ENCODE assay signal across 9 mouse cellular contexts in genomic region chr10:14332688-14333117, GRCm38 (mm10).
DNase-seq lines count a peak whose midpoint lies in the region; ATAC-seq lines count a peak whose summit lies in the region.
"Had no signal": no experiment of that assay in that cellular context is flagged by ENCODE, and none has a peak within 500 bp of the region (broad histone marks: within the 10 kb centered on the region; RNA-seq: fewer than 3 reads in every experiment).

No protein-coding gene starts in this region.

- WGBS in forebrain, embryonic 16.5 days = 44% methylated on average over 4 of the region's 4 CpGs
- WGBS in intestine, embryonic 16.5 days = 40% methylated on average over 4 of the region's 4 CpGs

- no peak overlapping the region for H3K4me2 ChIP-seq in forebrain, embryonic 16.5 days (ENCODE audit: low read length)
- H3K4me2 ChIP-seq in intestine, embryonic 16.5 days (ENCODE audit: low read depth, low read length) = no peak overlapping the region

- H3K9me3 ChIP-seq in forebrain, embryonic 16.5 days (ENCODE audit: control insufficient read depth, low read length) = no peaks in the 10 kb centered on the region
- no peaks in the 10 kb centered on the region for H3K9me3 ChIP-seq in intestine, embryonic 16.5 days (ENCODE audit: control insufficient read depth, low read length)

- H3K4me3 ChIP-seq in forebrain, embryonic 16.5 days (replicated peaks; ENCODE audit: low read length) = no peak overlapping the region
- no peak overlapping the region for H3K4me3 ChIP-seq in intestine, embryonic 16.5 days (ENCODE audit: low read length)

- ATAC-seq in forebrain, embryonic 16.5 days = peak; percentile 87
- ATAC-seq in intestine, embryonic 16.5 days = no peak

- DNase-seq in 3134 (ENCODE audit: extremely low read depth, insufficient read length, low spot score) (peak; percentile 66), MN1 (ENCODE audit: low spot score) (peak; percentile 51)
- peak; percentile 63 for DNase-seq in layer of hippocampus, adult 9-11 months
- peak; percentile 35 for DNase-seq in retina, postnatal 1 day
- no peak for DNase-seq in adrenal gland, postnatal 10 days
- no peak for DNase-seq in spleen, postnatal 36 days (ENCODE audit: low spot score in 2 of 2)

- peak overlapping the region; percentile 47; the same call in 1 of the 2 replicates for H3K27ac ChIP-seq in forebrain, embryonic 16.5 days (ENCODE audit: low read length)
- no peak overlapping the region for H3K27ac ChIP-seq in intestine, embryonic 16.5 days (ENCODE audit: low read length)
- H3K27ac ChIP-seq: liver, embryonic 14.5 days had no signal

- H3K27me3 ChIP-seq in forebrain, embryonic 16.5 days (replicated peaks; ENCODE audit: control insufficient read depth, insufficient read depth, low read length) = no peaks in the 10 kb centered on the region
- no peaks in the 10 kb centered on the region for H3K27me3 ChIP-seq in intestine, embryonic 16.5 days (replicated peaks; ENCODE audit: control insufficient read depth, insufficient read depth, low read length)

- H3K36me3 ChIP-seq in forebrain, embryonic 16.5 days (ENCODE audit: control insufficient read depth, insufficient read depth) = no peaks in the 10 kb centered on the region
- H3K36me3 ChIP-seq in intestine, embryonic 16.5 days (ENCODE audit: control insufficient read depth, insufficient read depth, low read length) = no peaks in the 10 kb centered on the region

- H3K4me1 ChIP-seq in forebrain, embryonic 16.5 days (replicated peaks; ENCODE audit: control insufficient read depth, insufficient read depth, low read length) = peaks cover 13% of the 10 kb centered on the region
- no peaks in the 10 kb centered on the region for H3K4me1 ChIP-seq in intestine, embryonic 16.5 days (ENCODE audit: control insufficient read depth, insufficient read depth, low read length)

- no peak overlapping the region for H3K9ac ChIP-seq in forebrain, embryonic 16.5 days (replicated peaks; ENCODE audit: low read depth, low read length)
- H3K9ac ChIP-seq in intestine, embryonic 16.5 days (ENCODE audit: low read depth, low read length) = no peak overlapping the region
- H3K9ac ChIP-seq: liver, embryonic 14.5 days had no signal

Comparison
In these comparisons a context has a peak if more than half of its experiments do, and no peak if none do; other contexts are left out.
1. DNase-seq: peak in 3134 (single experiment), MN1 (single experiment), layer of hippocampus, adult 9-11 months (single experiment) and retina, postnatal 1 day (single experiment); none in adrenal gland, postnatal 10 days (single experiment) and spleen, postnatal 36 days (0 of 2).